Mouse (Mus musculus) layer of hippocampus, adult 8-10 months (tissue): ENCODE data around the gene Astl. TPM values are rescaled to one million over a fixed set of nuclear protein-coding genes. Genes with fewer than 3 reads are reported as not detected.
"Not testable (repeated sequence)": the region's sequence is repeated elsewhere in the genome, so short reads cannot be mapped to it uniquely, and the experiment has no call there.

Source experiments
- DNase-seq, 2 experiments: peaks; one replicate each; pipeline ENCODE4 v3.0.0; 2022; ENCODE audit warnings: low spot score in 2 of 2
- total RNA-seq, 4 experiments: library from RNA; stranded (reverse); gene quantifications; 2 replicates each; pipeline ENCODE4 v1.2.4; 2022

Astl gene
- total RNA-seq = not detected

DNA sequence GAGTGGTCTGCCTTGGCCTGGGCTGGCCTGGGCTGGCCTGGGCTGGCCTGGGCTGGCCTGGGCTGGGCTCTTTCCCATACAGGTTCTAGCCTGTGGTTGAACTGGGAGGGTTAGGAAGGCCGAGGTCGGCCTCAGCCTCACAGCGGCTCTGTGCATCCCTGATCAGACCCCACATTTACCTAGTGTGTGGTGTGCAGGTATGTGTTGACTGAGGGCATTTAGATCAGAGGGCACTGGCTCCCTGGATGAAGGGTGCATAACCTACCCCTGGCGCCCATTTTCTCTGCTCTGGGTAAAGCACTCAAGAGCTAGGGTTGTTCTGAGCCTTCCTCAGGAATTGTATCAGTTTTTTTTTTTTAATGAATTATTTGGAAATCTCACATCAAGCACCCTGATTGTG lies at the start of gene Astl:
Gene Astl, plus strand, starts transcription at position 224 of the 400 bp plus-strand sequence.
- DNase-seq = no peak

DNA sequence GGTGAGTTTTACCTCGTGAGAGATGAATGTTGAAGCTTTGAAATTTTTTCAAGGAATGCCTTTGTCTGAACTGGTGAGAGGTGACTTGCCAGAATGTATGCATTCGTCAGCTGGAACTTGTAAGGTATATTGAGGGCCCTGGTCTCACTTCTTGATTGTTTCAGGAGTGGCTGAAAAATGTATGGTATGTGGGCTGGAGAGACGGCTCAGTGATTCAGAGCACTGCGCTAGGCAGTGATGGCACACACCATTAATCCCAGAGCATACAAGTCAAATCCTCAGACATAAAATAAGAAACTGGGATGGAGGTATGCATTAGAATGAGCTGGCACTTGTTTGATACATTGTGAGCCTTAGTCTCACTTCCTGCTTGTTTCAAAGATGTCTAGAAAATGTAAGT lies 46.2 kb upstream of the Astl start:
- DNase-seq = no peak

DNA sequence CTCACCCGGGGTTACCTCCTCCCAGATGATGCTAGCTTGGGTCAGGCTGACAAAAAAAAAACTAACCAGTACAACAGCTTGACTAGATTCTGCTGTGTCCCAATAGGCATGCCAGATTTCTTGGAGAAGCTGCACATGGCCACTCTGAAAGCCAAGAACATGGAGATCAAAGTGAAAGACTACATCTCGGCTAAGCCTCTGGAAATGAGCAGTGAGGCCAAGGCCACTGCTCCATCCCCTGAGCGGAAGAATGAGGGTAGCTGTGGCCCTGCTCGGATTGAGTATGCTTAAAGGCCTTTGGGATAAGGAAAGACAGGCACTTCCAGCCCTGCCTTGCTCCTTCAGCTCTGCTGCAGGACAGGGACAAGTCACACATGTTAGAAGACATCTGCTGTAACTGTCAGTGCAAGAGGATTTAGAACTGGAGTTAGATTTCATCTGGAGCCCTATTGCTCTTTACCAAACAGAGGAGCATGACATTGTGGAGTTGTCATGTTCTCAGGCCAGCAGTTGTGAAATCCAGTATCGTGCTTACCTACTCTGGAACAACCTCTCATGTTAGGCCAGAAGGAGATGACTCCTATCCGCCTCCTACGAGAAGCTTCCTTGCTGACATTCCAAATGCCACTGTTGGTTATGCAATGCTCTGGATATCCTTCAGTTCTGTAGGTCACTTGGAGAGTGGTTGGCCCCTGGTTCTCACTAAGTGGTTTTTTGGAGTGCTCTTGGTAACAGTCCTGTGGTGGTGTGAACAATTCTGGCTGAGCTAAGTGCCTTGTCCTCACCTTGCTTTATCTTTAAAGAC lies 41.2 kb upstream of the Astl start:
- no peak for DNase-seq

DNA sequence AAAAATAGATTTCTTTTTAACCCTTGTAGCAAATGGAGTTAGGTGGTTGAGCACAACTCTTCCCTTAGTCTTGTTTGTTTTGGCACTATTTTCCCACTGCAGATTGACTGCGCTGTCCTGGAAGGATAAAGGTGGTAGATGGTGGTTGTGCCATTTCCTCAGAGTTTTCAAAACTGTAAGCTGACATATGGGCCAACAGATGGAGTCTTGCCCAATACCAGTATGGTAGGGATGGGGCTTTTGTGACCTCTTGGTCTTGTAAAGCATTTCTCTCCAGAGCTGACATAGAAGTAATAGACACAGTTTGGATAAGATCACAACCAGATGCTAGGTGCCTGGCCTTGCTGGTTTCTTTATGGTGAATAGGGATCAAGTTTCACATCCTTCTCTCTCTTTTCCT lies 40.4 kb upstream of the Astl start:
- DNase-seq = no peak

DNA sequence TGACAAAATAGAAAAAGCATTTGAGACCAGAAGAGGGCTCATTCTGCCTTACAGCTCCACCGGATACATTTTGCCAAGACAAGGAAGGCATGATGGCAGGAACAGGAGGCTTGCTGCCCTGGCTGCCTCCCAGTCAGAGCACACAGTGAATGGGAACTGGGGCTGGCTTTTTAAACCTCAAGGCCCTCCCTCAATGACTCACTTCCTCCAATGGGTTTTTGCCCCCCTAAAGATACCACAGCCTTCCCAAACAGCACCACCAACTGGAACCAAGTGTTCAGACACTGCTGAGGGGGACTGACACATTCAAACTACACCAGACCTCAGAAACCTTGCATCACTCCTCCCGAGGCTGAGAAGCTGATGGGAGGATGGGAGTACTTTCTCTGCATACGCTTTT lies 37.7 kb upstream of the Astl start:
- DNase-seq = no peak

DNA sequence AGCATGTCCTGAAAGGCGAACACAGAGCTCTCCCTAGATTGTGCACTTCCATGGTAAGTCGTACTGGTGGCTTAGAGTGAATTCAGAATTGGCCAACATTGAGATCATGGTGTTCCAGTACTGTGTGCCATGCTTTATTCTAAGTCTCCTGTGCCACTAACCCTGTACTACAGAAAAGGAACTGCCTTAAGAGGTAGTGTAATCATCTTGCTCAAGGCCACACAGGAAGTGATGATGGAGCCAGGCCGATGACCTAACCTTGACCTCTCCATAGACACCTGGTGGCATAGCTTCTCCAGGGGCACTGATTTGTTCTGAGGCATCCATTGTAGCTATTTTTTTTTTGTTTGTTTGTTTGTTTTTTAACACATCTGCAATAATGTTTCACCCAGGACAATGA lies 36.6 kb upstream of the Astl start:
- DNase-seq = no peak

DNA sequence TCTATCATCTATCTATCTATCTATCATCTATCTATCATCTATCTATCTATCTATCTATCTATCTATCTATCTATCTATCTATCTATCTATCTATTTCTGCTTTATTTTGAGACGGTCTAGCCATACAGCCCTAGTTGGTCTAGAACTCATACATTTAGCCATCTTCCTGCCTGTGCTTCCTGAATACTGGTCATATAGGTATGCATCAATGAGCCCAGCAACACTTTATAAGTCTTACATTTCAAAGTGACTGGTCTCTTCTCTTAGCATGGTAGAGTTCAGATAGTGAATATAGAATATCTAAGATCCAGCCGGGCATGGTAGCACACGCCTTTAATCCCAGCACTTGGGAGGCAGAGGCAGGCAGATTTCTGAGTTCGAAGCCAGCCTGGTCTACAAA lies 34.2 kb upstream of the Astl start:
- DNase-seq = not testable (repeated sequence)

DNA sequence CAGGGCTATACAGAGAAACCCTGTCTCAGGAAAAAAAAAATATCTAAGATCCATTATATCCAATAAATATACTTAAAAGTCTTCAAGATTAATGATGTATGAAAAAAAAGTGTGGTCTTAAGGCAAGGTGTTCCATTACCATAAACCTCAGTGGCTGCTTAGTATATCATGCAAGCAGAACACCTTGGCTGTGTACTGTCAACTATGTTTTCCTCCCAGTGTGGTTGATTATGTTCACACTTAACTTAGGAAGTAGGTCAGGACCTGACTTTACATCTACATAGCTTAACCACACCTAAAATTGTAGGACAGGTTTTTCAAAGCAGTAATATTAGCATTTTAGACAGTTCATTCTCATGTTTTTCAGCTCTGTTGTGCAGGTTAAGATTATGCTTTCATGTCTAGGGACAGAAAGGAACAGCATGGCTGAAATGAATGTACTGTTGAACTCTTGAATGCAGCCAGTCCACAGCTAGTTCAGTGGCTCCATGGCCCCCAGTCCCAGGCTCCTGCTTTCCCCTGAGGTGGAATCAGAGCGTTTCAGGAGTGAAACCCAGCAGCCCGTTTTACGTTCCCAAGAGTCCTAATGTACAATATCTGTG lies 33.7 kb upstream of the Astl start:
- no peak for DNase-seq

DNA sequence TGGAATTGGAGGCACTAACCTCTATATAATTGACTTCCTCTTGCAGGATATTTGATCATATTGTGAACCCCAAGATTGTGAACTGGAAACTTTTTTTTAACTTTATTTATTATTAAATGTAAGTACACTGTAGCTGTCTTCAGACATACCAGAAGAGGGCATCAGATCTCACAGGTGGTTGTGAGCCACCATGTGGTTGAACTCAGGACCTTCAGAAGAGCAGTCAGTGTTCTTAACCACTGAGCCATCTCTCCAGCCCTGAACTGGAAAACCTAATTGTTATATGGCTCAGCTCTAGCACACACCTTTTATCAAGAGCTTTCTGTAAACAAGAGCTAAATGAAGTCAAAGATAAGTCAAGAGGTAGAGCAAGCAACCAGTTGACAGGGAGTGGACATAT lies 32.3 kb upstream of the Astl start:
- no peak for DNase-seq

DNA sequence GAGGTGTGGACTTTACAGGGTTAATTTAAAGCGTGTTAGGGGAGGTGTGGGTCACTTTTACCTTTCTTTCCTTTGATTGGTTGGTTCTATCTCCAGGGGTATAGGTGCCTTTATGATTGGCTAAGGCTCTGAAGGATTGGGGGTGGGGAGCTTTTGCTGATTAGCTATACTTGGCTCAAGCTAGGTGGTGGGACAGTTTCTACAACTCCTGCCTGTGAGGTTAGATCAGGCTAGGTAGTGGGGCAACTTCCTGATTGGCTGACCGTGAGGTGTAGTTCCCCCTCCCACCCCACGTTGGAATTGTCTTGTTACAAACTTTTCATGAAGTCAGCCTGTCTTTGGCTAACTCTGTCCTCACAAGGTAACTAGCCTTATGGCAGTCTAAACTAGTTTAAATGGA lies 31.3 kb upstream of the Astl start:
- DNase-seq = no peak

DNA sequence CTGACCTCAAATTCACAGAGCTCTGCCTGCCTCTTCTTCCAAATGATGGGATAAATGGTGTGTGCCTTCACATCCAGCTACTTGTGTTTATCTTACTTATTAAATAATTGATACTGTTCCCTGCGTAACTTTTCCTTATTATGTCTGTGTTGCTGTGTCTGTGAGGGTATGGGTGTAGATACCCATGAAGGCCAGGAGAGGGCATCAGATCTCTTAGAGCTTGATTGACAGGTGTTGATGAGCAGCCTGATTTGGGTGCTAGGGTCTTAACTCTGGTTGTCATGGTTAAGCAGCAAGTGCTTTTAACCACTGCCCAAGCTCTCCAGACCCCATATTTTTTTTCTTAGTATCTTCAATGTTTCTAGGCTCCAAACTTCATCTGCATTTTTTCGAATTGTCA lies 29.8 kb upstream of the Astl start:
- DNase-seq = no peak

DNA sequence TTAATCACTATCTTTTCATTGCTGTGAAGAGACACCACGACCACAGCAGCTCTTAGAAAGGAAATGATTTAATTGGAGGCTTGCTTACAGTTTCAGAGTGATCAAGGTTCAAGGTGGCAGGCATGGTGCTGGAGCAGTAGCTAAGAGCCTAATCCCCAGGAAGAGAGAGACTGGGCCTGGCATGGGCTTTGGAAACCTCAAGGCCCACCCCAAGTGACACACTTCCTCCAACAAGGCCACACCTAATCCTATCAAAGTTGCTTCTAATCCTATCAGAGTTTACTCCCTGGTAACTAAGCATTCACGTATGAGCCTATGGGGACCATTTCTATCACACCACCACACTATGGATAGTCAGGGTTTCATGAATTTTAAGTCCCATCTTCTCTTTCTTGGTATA lies 28.2 kb upstream of the Astl start:
- DNase-seq = no peak

DNA sequence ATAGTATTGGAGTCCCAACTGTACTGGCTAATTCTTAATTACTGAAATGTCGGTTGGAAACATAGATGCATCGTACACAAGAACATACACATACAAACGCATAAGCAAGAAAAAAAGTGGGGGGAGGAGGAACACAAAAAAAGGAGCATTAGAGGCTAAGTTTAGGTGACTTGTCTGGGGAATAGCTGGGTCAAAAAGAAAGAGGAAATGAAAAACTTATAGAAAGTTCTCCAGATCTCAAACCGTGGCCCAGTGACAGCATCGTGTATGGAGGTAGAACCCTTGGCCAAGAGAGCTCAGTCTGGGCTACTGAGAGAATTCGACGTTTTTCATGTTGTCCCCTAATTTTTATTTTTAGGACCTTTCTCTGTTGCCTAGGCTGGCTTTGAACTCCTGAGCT lies 27.8 kb upstream of the Astl start:
- no peak for DNase-seq

DNA sequence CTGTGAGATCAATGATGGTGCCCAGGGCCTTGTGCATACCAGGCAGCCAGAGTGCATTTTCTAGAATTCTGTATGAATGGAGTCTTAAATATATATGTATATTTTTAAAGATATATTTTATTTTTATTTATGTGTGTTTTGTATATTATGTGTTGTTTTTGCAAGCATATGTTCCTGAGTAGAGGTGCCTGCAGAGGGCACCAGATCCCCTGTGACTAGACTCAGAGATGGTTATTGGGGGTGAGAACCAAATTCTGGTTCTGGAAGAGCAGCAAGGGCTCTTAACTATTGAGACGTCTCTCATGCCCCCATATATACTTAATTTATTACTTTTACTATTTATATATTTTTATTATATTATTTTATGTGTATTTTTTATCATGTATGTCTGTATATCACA lies 27.2 kb upstream of the Astl start:
- no peak for DNase-seq

DNA sequence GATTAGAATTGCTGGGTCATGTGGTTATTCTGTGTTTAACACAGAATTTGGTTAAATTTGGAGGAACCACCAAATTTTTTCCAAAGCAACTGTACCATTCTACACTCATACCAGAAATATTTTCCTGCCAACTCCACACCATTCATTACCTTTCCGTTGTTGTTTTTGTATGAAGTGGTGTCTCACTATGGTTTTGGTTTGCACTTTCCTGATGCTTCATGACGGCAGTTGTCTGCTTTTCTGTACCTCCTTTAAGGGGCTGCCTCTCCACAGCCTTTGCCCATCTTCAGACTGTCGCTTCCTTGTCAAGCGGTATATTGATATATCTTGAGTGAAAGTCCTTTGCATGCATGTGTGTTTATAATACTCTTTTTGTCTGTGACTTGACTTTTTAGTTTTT lies 25.6 kb upstream of the Astl start:
- no peak for DNase-seq

DNA sequence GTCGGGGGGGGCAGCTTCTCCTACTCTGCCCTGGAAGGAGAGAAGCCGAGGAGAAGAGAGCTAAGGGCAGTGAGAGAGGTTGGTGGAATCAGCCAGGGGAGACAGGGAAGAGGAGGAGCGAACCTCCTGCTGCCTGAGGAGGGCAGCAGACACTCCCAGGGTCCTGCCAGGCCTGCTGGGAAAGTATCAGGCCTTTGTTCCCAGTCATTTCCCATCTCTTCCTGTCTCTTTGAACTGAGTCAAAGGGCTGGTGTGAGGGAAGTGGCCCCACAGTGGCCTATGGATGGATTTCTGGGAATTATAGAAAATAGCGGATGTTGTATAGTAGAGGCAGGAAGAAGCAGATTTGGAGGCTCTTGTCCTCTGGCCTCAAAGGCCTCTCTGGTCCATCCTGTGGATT lies 24.6 kb upstream of the Astl start:
- no peak for DNase-seq

DNA sequence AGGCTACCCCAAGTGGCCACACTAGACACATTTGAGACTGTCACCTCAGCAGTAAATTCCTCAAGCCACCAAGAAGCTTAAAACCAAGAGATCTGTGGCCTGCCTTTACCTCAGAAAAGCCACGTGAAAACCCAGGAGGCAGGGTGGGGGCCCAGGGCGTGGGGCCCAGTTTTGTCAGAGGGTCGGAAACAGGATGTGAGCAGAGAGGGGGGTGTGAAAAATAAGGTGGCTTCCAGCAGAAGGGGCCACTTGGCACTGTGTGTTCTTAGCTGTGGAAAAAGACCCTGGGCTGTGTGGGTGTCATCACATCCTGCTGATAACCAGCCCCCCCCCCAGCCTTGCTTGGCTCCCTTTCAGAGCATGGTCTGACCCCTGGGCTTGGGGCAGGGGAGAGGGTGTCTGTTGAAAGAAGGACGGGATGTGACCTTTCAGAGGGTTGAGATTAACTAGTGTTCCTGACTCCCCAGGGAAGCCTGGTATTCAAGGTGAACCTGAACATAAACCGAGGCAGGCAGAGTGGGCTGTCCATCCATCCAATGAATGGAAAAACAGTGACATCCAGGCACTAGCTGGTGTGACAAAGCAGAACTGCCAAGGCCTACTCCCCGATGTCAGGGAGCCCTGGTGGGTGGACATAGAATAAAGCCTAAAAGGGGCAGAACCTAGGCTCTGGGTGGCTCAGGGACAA lies 23.8 kb upstream of the Astl start:
- DNase-seq = no peak

DNA sequence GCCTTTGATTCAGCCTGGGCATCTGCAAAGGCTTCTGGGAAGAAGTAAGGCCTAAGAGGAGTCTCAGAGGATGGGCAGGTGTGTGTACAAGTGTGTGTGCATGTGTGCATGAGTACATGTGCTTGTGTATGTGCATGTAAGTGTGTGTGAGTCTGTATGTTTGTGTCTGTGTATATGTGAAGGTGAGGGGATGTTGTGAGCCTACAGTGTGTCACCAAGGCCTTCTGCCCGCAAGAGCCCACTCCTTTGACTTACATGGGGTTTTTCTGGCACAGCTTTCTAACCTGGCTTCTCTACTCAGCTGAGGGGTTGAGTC lies 23.3 kb upstream of the Astl start:
- DNase-seq = no peak

DNA sequence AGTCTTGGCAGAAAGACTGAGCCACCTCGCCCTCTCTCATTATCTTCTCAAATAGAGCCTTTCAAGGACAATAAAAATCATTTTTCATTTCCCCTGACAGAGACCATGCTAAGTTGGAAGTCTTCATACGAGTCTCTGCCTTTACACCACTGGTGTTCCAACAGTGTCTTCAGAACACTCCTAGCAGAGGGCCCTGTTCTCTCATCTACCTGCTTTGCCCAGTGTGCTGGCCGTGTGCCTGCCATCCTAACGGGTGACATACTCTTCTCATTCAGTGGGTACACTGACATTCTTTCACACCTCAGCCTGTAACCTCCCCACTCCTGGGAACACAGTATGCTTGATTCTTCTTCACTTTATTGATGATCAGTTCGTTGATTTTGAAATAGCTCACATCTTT lies 22.0 kb upstream of the Astl start:
- DNase-seq = no peak

DNA sequence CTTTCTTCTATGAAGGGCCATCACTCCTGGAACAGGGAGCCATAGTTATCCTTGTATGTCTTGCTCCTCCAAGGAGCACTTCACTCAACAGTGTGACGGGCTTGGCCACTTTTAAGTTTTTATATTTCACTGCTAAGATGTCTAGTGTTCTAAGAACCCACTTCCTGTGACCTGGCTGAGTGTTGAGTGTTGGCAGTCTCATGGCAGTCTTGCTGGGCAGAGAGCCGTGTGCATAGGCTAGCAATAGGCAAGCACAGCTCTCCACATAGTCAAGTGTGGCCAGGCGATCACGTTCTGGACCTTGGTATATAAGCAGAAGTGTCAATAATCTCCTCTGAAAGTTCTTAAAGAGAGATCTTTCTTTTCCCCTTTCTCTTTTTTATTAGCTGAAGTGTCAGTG lies 20.3 kb upstream of the Astl start:
- DNase-seq = no peak

DNA sequence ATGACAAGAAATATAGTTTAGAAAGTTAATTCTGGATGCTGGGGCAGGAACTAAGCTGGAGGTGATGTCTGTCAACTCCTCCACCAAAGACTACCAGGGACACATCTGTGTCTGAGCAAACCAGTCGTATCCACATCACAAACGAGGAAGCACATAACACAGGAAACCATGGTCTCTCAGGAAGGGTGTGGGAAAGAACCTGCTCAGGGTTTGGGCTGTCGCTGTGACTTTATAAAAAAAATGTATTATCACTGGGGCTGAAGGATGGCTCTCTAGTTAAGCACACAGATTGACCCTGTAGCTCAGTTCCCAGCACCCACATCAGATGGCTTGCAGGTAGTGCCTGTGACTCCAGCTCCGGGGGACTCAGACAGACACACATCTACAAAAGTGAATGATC lies 19.4 kb upstream of the Astl start:
- DNase-seq = no peak

DNA sequence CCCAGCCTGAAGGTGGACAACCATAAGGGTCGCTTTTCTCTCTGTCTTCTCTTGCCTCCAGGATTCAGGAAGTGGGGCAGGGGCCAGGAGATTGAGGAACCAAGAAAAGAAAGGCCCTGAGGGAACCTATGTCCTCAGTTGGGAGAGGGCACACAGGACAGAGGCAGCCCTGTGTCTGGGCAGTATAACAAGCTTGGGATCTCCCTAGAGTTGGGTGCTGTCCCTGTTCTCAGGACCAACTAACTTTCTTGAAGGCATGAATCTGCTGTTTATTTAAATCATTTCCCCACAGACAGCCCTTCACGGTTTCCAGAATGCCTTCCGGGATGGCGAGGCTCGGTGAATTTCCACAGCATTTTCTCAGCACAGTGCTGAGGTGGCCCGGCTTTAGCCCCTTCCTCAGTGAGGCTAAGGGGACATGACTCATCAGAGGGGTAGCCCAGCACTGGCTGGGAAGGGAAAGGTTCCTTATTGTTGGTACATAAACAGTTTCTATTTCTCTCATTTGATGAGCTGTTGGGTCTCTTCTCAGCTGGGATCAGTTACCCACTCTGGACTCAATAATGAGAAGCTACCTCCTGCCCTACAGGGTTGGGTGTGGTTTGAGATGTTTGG lies 15.7 kb upstream of the Astl start:
- no peak for DNase-seq

DNA sequence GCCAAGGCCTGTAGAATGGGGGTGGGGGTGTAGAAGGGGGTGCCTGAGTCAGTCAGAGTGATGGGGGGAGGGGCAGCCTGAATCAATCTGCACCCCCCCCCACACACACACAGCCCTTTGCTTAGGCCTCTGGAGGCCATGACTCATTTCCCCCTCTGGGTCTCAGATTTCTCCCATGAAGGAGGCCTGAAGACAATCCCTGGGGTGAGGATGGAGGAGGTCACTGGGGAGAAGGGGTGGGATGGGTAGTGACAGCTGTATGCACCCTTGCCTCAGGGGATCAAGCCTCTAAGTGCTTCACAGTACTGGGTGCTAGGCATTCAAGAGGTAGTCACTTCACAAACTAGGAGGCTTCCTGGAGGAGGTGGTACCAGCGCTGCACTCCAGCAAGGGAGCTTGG lies 14.8 kb upstream of the Astl start:
- no peak for DNase-seq
